Mouse (Mus musculus) hindbrain, embryonic 15.5 days (tissue): ENCODE results near the gene Ndufa6. TPM values are rescaled to one million over a fixed set of nuclear protein-coding genes. Genes with fewer than 3 reads are reported as not detected.

Experiments used
- ATAC-seq: fragments of 200-750 bp; cut with Nextera tagmentation; 2 replicates; pipeline ENCODE4 v1.8.0; 2017; ENCODE audit warnings: low read depth, moderate number of reproducible peaks, moderate TSS enrichment; ENCODE audit not compliant: low FRiP score
- H3K27ac ChIP-seq: fragments of 300-500 bp; sonication (generic); replicated peaks from 2 replicates; pipeline ENCODE4 v1.5.1; 2015; ENCODE audit warnings: mild to moderate bottlenecking, inconsistent platforms
- H3K27me3 ChIP-seq: fragments of 300-500 bp; sonication (generic); 2 replicates; pipeline ENCODE4 v1.6.1; 2015; ENCODE audit warnings: control low read depth, inconsistent platforms
- H3K36me3 ChIP-seq: fragments of 300-500 bp; sonication (generic); 2 replicates; pipeline ENCODE4 v1.6.1; 2015; ENCODE audit warnings: control low read depth, inconsistent platforms
- H3K4me1 ChIP-seq: fragments of 300-500 bp; sonication (generic); replicated peaks from 2 replicates; pipeline ENCODE4 v1.6.1; 2015; ENCODE audit warnings: control low read depth, inconsistent platforms
- H3K4me2 ChIP-seq: fragments of 300-500 bp; sonication (generic); 2 replicates; pipeline ENCODE4 v1.6.1; 2015; ENCODE audit warnings: moderate library complexity, mild to moderate bottlenecking, inconsistent platforms
- H3K4me3 ChIP-seq: fragments of 300-500 bp; sonication (generic); 2 replicates; pipeline ENCODE4 v1.5.1; 2015; ENCODE audit warnings: mild to moderate bottlenecking, inconsistent platforms
- H3K9ac ChIP-seq: fragments of 300-500 bp; sonication (generic); 2 replicates; pipeline ENCODE4 v1.6.1; 2015; ENCODE audit warnings: inconsistent platforms
- H3K9me3 ChIP-seq: fragments of 300-500 bp; sonication (generic); 2 replicates; pipeline ENCODE4 v1.6.1; 2016; ENCODE audit warnings: control low read depth, inconsistent platforms
- WGBS: fragments of 180-500 bp; shearing (Covaris S2); methylation state at CpG from one replicate; pipeline ENCODE4 v1.1.7; 2015; 5-methylcytosine and 5-hydroxymethylcytosine counted together
- polyA plus RNA-seq: library from polyadenylated mRNA; unstranded; fragments of >200 nt; fragmentation: Nextera tagmentation; extraction: Ambion mirVana; gene quantifications from 2 replicates; pipeline ENCODE4 v1.2.1, GENCODE M21; 2015

Gene Ndufa6
- polyA plus RNA-seq, 1 experiment from 2014 or later: 352 TPM

GRCm38 (mm10) chr15:82362234-82362633 is 8.1 kb upstream of the Ndufa6 start:
- no peaks in the 10 kb centered on the region for H3K9me3 ChIP-seq
- 89% methylated on average over 4 of the region's 4 CpGs for WGBS
- no peaks in the 10 kb centered on the region for H3K36me3 ChIP-seq
- no peak overlapping the region for H3K27ac ChIP-seq
- no peak overlapping the region for H3K4me3 ChIP-seq
- no peak for ATAC-seq
- H3K27me3 ChIP-seq: no peaks in the 10 kb centered on the region
- no peak overlapping the region for H3K4me2 ChIP-seq
- no peaks in the 10 kb centered on the region for H3K4me1 ChIP-seq
- H3K9ac ChIP-seq: no peak overlapping the region

DNA sequence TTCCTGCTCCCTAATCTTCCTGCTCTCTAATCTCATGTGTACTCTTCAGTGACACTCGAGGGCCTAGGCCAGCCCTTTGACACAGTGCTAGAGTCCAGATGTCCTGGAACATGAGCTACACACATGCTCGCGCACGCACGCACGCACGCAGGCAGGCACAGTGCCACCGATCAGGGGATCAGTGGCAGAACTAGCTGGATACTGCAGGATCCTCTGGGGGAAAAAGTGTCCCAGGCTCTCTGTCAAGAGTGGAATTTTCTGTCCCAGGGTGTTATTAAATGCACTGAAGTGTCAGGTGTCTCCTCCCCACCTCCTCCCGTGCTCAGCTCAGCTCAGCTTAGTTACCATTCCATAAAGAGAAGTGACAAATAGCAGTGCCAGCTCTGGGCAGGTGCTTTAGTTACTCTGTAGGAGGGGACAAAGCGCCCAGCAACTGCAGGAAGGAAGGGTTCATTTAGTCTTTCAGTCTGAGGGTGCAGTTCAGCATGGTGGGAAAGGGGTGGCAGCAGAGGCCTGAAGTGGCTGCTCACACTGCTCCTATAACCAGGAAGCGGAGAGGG is 7.4 kb upstream of the Ndufa6 start:
- H3K27ac ChIP-seq: no peak overlapping the region
- H3K9me3 ChIP-seq: no peaks in the 10 kb centered on the region
- no peak overlapping the region for H3K9ac ChIP-seq
- no peaks in the 10 kb centered on the region for H3K36me3 ChIP-seq
- 81% methylated on average over 11 of the region's 11 CpGs for WGBS
- H3K4me2 ChIP-seq: no peak overlapping the region
- H3K4me1 ChIP-seq: no peaks in the 10 kb centered on the region
- no peak for ATAC-seq
- H3K27me3 ChIP-seq: no peaks in the 10 kb centered on the region
- H3K4me3 ChIP-seq: no peak overlapping the region

GRCm38 (mm10) chr15:82358431-82359260 is 4.5 kb upstream of the Ndufa6 start:
- peaks cover 5% of the 10 kb centered on the region for H3K4me1 ChIP-seq

DNA sequence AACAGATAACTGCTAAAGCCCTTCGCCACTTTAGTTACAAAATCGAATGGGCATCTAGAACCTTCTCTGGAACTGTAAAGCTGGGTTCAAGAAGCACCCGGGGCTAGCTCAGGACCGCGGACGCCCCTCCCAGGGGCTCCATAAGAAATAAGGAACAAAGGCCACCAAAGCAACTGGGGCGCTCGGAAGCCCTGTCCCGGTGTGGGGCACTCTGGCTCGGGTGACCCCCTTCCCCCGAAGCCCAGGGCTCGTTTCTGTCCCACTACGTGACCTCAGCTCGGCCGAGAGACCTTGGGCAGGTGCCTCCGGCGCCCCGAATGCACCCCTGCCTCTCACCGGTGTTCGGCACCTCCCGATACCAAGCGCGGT is 393 bp downstream of the Ndufa6 start:
- no peaks in the 10 kb centered on the region for H3K27me3 ChIP-seq
- peak overlapping the region; percentile 84 for H3K9ac ChIP-seq
- peaks cover 25% of the 10 kb centered on the region for H3K4me1 ChIP-seq
- ATAC-seq: no peak; the same call in 1 of the 2 replicates
- H3K4me3 ChIP-seq: peak overlapping the region; percentile 63
- under 1% methylated on average over 23 of the region's 23 CpGs for WGBS
- H3K36me3 ChIP-seq: peaks cover 18% of the 10 kb centered on the region
- peak overlapping the region; percentile 85 for H3K27ac ChIP-seq
- H3K9me3 ChIP-seq: no peaks in the 10 kb centered on the region
- H3K4me2 ChIP-seq: peak overlapping the region; percentile 71

More at GRCm38 (mm10) chr15:82358431-82359260, 4.5 kb upstream of the Ndufa6 start:
- no peaks in the 10 kb centered on the region for H3K9me3 ChIP-seq
- 66% methylated on average over 22 of the region's 22 CpGs for WGBS
- ATAC-seq: no peak
- H3K4me2 ChIP-seq: 0 out of 2 replicates have a peak overlapping the region, but pooled peaks have one; percentile 4
- H3K27me3 ChIP-seq: no peaks in the 10 kb centered on the region
- no peak overlapping the region for H3K9ac ChIP-seq
- no peaks in the 10 kb centered on the region for H3K36me3 ChIP-seq
- H3K4me3 ChIP-seq: no peak overlapping the region
- no peak overlapping the region for H3K27ac ChIP-seq

DNA sequence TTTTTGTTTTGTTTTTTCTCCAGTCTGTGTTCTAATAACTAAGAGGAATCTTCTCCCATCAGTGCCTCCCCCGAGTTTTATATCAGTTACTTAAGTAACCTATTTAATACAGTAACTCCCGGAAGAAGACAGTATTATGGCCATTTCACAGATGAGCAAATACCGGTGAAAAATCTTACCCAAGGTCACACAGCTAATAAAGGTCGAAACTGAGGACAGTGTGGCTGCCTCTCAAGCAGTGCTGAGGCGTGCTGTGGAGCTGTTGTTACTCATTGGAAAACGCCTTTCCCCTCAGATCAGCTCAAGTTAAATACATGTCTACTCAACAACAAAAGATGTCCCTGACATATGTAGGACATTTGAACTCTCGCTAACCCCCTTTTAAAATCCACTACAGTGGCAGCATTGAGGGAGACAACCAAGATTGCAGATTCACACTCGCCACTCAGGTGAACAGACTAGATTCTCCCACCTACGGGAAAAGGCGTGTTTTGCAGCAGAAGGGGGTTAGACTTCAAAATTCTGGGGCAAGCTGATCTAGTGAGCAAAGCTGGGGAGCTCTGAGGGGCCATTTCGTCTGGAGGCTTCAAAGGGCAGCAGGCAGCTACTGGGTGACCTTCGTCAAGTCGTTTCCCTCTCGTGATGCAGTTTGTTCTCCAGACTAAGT is 911 bp downstream of the Ndufa6 start:
- Histone ChIP-seq H3K27ac (peak overlapping the region; percentile 85), H3K9ac (peak overlapping the region; percentile 84), H3K27me3 (no peaks in the 10 kb centered on the region), H3K36me3 (peaks cover 23% of the 10 kb centered on the region), H3K4me2 (peak overlapping the region; percentile 71), H3K9me3 (no peaks in the 10 kb centered on the region), H3K4me3 (peak overlapping the region; percentile 63), H3K4me1 (peaks cover 25% of the 10 kb centered on the region)
- no peak for ATAC-seq
- 36% methylated on average over 14 of the region's 14 CpGs for WGBS

- Histone ChIP-seq H3K36me3 (peaks cover 28% of the 10 kb centered on the region), H3K27ac (no peak overlapping the region), H3K4me3 (no peak overlapping the region), H3K9ac (no peak overlapping the region), H3K27me3 (no peaks in the 10 kb centered on the region), H3K4me1 (peaks cover 41% of the 10 kb centered on the region), H3K4me2 (no peak overlapping the region), H3K9me3 (no peaks in the 10 kb centered on the region)
- ATAC-seq: no peak
- WGBS: 91% methylated on average over 3 of the region's 3 CpGs
These were observed 2.6 kb downstream of the Ndufa6 start for GRCm38 (mm10) chr15:82351480-82351879.

DNA sequence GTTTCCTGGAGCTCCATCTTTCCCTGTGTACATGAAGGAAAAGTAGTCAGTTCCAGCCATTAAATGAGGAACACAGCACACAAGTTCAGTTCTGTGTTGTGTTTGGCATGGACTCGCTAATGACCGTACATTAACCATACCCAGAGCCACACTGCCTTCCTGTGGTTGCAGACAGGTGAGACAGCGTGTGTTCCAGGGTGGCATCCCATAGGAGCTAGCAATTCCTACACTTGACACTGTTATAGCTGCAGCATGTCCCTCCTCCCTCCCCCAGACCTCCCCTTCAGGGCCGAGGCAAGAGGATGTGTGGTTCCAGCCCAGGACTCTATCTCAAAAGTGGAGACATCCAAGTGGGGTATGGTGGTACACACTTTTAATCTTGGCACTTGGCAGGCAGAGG is 3.8 kb downstream of the Ndufa6 start:
- no peak overlapping the region for H3K4me2 ChIP-seq
- no peak overlapping the region for H3K4me3 ChIP-seq
- ATAC-seq: no peak
- H3K9me3 ChIP-seq: no peaks in the 10 kb centered on the region
- peaks cover 28% of the 10 kb centered on the region for H3K36me3 ChIP-seq
- H3K4me1 ChIP-seq: peaks cover 41% of the 10 kb centered on the region
- H3K9ac ChIP-seq: no peak overlapping the region
- no peak overlapping the region for H3K27ac ChIP-seq
- 94% methylated on average over 4 of the region's 4 CpGs for WGBS
- no peaks in the 10 kb centered on the region for H3K27me3 ChIP-seq

GRCm38 (mm10) chr15:82348999-82349341 is 5.2 kb downstream of the Ndufa6 start:
- ATAC-seq: no peak
- Histone ChIP-seq H3K36me3 (peaks cover 28% of the 10 kb centered on the region), H3K4me1 (peaks cover 36% of the 10 kb centered on the region), H3K9ac (no peak overlapping the region), H3K4me3 (no peak overlapping the region), H3K27ac (no peak overlapping the region), H3K4me2 (no peak overlapping the region), H3K9me3 (no peaks in the 10 kb centered on the region), H3K27me3 (no peaks in the 10 kb centered on the region)
- 88% methylated on average over 2 of the region's 2 CpGs for WGBS

- no peak overlapping the region for H3K4me2 ChIP-seq
- no peaks in the 10 kb centered on the region for H3K27me3 ChIP-seq
- no peak overlapping the region for H3K27ac ChIP-seq
- no peak for ATAC-seq
- no peak overlapping the region for H3K9ac ChIP-seq
- peaks cover 28% of the 10 kb centered on the region for H3K36me3 ChIP-seq
- no peak overlapping the region for H3K4me3 ChIP-seq
- H3K9me3 ChIP-seq: no peaks in the 10 kb centered on the region
- 92% methylated on average over 8 of the region's 8 CpGs for WGBS
- peaks cover 36% of the 10 kb centered on the region for H3K4me1 ChIP-seq
These were observed 5.7 kb downstream of the Ndufa6 start for GRCm38 (mm10) chr15:82348258-82348998.

DNA sequence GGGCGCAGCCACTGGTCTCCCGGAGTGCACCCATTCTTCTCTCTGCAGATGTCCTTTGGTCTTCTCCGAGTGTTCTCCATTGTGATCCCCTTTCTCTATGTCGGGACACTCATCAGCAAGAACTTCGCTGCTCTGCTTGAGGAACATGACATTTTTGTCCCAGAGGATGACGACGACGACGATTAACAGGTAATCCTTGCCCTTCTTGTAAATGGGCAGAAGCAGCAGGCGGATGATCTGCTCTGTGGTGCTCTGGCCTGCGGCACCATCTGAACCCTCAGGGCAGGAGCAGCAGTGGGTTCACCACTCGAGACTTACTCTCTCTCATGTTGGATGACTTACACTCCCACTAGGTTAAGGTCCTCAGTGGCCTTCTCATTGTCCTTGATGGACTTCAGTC is 6.3 kb downstream of the Ndufa6 start:
- no peak for ATAC-seq
- Histone ChIP-seq H3K4me2 (no peak overlapping the region; the same call in 1 of the 2 replicates), H3K9ac (no peak overlapping the region), H3K4me1 (peaks cover 30% of the 10 kb centered on the region), H3K27ac (no peak overlapping the region), H3K36me3 (peaks cover 28% of the 10 kb centered on the region), H3K9me3 (no peaks in the 10 kb centered on the region), H3K27me3 (no peaks in the 10 kb centered on the region), H3K4me3 (no peak overlapping the region)
- 92% methylated on average over 12 of the region's 12 CpGs for WGBS

DNA sequence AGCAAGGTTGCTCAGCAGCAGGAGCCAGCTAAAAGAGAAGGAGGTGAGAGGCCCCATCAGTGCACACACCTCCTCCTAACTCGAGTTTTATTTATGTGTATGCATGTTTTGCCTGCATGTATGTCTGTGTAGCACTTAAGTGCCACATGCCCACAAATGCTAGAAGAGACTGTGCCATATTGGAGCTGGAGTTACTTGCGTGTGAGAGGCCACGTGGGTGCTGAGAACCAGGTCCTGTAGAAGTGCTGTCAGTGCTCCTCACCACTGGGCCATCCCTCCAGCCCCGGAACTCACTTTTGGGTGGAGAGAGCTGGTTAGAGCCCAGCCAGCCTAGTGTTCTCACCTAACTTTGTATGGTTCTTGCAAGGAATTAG is 6.8 kb downstream of the Ndufa6 start:
- no peaks in the 10 kb centered on the region for H3K27me3 ChIP-seq
- no peak for ATAC-seq
- peaks cover 28% of the 10 kb centered on the region for H3K36me3 ChIP-seq
- peaks cover 24% of the 10 kb centered on the region for H3K4me1 ChIP-seq
- peak overlapping the region; percentile 65 for H3K4me2 ChIP-seq
- 87% methylated on average over 4 of the region's 4 CpGs for WGBS
- H3K9me3 ChIP-seq: no peaks in the 10 kb centered on the region
- H3K4me3 ChIP-seq: peak overlapping the region; percentile 85
- H3K9ac ChIP-seq: peak overlapping the region; percentile 83; the same call in 1 of the 2 replicates
- no peak overlapping the region for H3K27ac ChIP-seq
